Mouse (Mus musculus) forebrain, embryonic 12.5 days (tissue): ENCODE data around the gene Rap1gds1. TPM values are rescaled to one million over a fixed set of nuclear protein-coding genes. Genes with fewer than 3 reads are reported as not detected.

Source experiments
- ATAC-seq: fragments of 200-750 bp; cut with Nextera tagmentation; 2 replicates; pipeline ENCODE4 v1.8.0; 2017; ENCODE audit warnings: moderate TSS enrichment; ENCODE audit not compliant: low FRiP score
- H3K27ac ChIP-seq: fragments of 300-500 bp; sonication (generic); 2 replicates; pipeline ENCODE4 v1.5.1; 2016; ENCODE audit warnings: mild to moderate bottlenecking
- H3K27me3 ChIP-seq: fragments of 300-500 bp; sonication (generic); 2 replicates; pipeline ENCODE4 v1.6.1; 2016; ENCODE audit warnings: mild to moderate bottlenecking
- H3K36me3 ChIP-seq: fragments of 300-500 bp; sonication (generic); replicated peaks from 2 replicates; pipeline ENCODE4 v1.6.1; 2016; ENCODE audit warnings: mild to moderate bottlenecking
- H3K4me1 ChIP-seq: fragments of 300-500 bp; sonication (generic); 2 replicates; pipeline ENCODE4 v1.6.1; 2016
- H3K4me2 ChIP-seq: fragments of 300-500 bp; sonication (generic); 2 replicates; pipeline ENCODE4 v1.6.1; 2016; ENCODE audit warnings: mild to moderate bottlenecking, moderate library complexity
- H3K4me3 ChIP-seq: fragments of 300-500 bp; sonication (generic); replicated peaks from 2 replicates; pipeline ENCODE4 v1.5.1; 2016; ENCODE audit warnings: mild to moderate bottlenecking
- H3K9ac ChIP-seq: fragments of 300-500 bp; sonication (generic); 2 replicates; pipeline ENCODE4 v1.6.1; 2016; ENCODE audit warnings: mild to moderate bottlenecking
- H3K9me3 ChIP-seq: fragments of 300-500 bp; sonication (generic); 2 replicates; pipeline ENCODE4 v1.6.1; 2016
- WGBS: fragments of 180-500 bp; shearing (Covaris S2); methylation state at CpG from one replicate; pipeline ENCODE4 v1.1.7; 2016; 5-methylcytosine and 5-hydroxymethylcytosine counted together
- polyA plus RNA-seq: library from polyadenylated mRNA; unstranded; fragments of >200 nt; fragmentation: Nextera tagmentation; extraction: Ambion mirVana; gene quantifications from 2 replicates; pipeline ENCODE4 v1.2.1, GENCODE M21; 2016

The Rap1gds1 gene
- polyA plus RNA-seq, 1 experiment from 2014 or later = 59.1 TPM

DNA sequence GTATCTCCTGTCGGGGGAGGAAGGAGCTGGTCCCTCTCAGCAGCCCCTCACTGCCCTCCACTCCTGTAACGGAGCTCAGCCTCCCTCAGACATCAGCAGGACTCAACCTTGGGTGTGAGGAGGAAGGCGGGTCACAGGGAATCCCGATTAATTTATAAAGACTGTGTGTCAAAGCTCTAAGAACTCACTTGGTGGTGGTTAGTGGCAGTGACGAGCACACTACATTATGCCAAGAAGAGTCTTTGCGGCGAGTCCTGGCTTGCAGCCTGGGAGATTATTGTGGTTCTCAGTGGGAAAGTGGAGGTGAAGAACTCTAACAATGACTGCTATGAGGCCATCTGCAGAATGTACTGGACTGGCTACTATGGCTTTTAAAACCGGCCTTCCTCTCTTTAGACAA, 148.8 kb downstream of the Rap1gds1 start:
- no peak overlapping the region for H3K4me2 ChIP-seq
- no peaks in the 10 kb centered on the region for H3K9me3 ChIP-seq
- H3K36me3 ChIP-seq = peaks cover 27% of the 10 kb centered on the region
- ATAC-seq = no peak
- 86% methylated on average over 8 of the region's 8 CpGs for WGBS
- no peaks in the 10 kb centered on the region for H3K27me3 ChIP-seq
- H3K4me3 ChIP-seq = no peak overlapping the region
- no peak overlapping the region for H3K9ac ChIP-seq
- no peaks in the 10 kb centered on the region for H3K4me1 ChIP-seq
- no peak overlapping the region for H3K27ac ChIP-seq

GRCm38 (mm10) chr3:138918241-138918640, 156.8 kb downstream of the Rap1gds1 start:
- WGBS = 95% methylated on average over 4 of the region's 4 CpGs
- no peaks in the 10 kb centered on the region for H3K27me3 ChIP-seq
- H3K27ac ChIP-seq = no peak overlapping the region
- no peaks in the 10 kb centered on the region for H3K9me3 ChIP-seq
- H3K9ac ChIP-seq = no peak overlapping the region
- H3K4me2 ChIP-seq = no peak overlapping the region
- no peak overlapping the region for H3K4me3 ChIP-seq
- H3K4me1 ChIP-seq = no peaks in the 10 kb centered on the region
- no peaks in the 10 kb centered on the region for H3K36me3 ChIP-seq
- no peak for ATAC-seq

DNA sequence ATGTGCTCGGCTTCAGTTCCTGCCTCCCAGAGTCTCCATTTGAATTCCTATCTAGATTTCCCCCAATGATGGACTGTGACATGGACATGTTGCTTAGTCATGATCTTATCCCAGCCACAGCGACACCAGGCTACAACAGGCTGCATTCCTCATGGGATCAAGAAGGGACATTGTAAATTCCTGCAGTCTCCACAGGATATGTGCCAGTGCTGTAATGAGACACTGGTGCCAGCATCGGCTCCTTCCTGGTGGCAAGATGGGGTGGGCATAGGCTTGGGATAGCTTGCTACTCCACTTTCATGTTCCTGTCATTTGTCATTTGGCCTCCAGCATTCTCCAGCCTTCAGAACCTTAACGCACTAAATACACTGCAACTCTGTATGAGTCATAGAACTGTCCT, 158.0 kb downstream of the Rap1gds1 start:
- no peaks in the 10 kb centered on the region for H3K36me3 ChIP-seq
- no peaks in the 10 kb centered on the region for H3K27me3 ChIP-seq
- no peaks in the 10 kb centered on the region for H3K4me1 ChIP-seq
- H3K27ac ChIP-seq = no peak overlapping the region
- no peaks in the 10 kb centered on the region for H3K9me3 ChIP-seq
- no peak overlapping the region for H3K4me2 ChIP-seq
- ATAC-seq = no peak
- no peak overlapping the region for H3K9ac ChIP-seq
- H3K4me3 ChIP-seq = no peak overlapping the region
- 88% methylated on average over 4 of the region's 4 CpGs for WGBS

DNA sequence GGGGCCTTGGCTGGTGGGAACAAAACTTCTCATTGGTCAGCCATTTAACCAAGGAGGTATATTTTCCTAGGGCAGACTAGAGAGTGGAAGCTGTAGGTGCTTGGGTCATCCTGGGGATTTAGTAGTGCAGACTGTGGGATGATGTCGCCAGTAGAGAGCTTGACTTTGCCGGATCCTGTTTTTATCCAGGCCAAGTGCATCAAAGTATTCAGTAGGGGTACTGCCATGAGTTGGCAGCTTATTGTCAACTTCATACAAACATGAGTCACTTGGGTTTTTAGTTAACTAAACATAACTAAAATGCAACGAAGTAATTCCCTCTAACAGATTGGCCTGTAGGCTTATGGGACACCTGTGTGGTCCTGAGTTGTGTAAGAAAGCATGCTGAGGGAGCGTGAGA, 158.4 kb downstream of the Rap1gds1 start:
- no peaks in the 10 kb centered on the region for H3K9me3 ChIP-seq
- H3K4me2 ChIP-seq = no peak overlapping the region
- H3K9ac ChIP-seq = no peak overlapping the region
- no peak for ATAC-seq
- H3K27ac ChIP-seq = no peak overlapping the region
- no peak overlapping the region for H3K4me3 ChIP-seq
- H3K27me3 ChIP-seq = no peaks in the 10 kb centered on the region
- no peaks in the 10 kb centered on the region for H3K36me3 ChIP-seq
- H3K4me1 ChIP-seq = no peaks in the 10 kb centered on the region
- WGBS = 91% methylated on average over 4 of the region's 4 CpGs

DNA sequence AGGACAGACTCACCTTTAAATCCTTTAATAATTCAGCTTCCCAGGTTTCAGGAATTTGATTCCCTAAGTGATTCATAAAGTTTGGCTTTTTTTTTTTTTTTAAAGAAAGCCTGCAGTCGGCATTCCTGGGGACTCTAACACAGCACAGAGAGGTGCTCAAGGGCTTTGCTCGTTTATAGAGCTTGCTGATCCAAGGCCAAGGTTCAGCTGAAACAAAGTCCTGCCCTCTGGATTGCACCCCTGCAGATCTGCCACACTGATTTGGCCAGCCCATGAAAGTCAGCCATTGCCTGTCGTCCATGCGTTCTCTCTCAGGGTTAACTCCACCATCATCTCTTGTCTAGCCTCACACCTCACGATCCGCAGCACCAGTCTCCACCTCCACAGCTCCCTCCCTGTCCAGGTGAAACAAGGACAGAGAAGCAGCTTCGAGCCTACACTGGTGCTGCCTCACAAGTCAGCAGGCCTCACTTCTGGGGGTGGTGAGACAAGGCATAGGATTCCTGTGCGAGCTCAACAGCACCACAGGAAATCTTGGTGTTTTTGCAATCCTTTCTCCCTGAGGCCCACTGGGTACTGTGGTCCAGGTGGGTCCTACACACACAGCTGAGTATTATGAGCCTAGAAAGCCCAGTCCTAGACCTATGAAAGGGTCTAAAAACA, 160.2 kb downstream of the Rap1gds1 start:
- Histone ChIP-seq H3K4me1 (no peaks in the 10 kb centered on the region), H3K9me3 (no peaks in the 10 kb centered on the region), H3K4me3 (no peak overlapping the region), H3K4me2 (no peak overlapping the region), H3K9ac (no peak overlapping the region), H3K27ac (no peak overlapping the region), H3K27me3 (no peaks in the 10 kb centered on the region), H3K36me3 (no peaks in the 10 kb centered on the region)
- WGBS = 65% methylated on average over 8 of the region's 8 CpGs
- no peak for ATAC-seq

DNA sequence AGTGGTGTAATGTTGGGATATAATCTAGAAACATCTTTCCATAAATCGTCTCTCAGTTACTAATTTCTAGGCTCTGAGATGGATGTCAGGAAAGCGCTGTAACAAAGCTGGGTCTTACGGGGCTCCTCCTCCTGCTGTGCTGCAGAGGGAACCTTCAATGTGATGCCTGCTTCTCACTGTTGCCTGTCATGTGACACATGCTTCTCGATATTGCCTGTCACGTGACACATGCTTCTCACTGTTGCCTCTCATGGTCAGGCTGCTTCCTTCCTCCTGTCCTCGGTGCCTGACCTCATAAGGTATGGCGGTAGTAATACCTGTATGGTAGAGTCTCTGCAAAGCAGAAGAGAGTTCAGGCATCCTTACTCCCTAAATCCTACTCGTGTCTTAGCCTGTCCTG, 162.5 kb downstream of the Rap1gds1 start:
- Histone ChIP-seq H3K9me3 (no peaks in the 10 kb centered on the region), H3K27ac (no peak overlapping the region), H3K27me3 (no peaks in the 10 kb centered on the region), H3K36me3 (no peaks in the 10 kb centered on the region), H3K4me1 (no peaks in the 10 kb centered on the region), H3K4me3 (no peak overlapping the region), H3K9ac (no peak overlapping the region), H3K4me2 (no peak overlapping the region)
- WGBS = 83% methylated on average over 8 of the region's 8 CpGs
- ATAC-seq = no peak

DNA sequence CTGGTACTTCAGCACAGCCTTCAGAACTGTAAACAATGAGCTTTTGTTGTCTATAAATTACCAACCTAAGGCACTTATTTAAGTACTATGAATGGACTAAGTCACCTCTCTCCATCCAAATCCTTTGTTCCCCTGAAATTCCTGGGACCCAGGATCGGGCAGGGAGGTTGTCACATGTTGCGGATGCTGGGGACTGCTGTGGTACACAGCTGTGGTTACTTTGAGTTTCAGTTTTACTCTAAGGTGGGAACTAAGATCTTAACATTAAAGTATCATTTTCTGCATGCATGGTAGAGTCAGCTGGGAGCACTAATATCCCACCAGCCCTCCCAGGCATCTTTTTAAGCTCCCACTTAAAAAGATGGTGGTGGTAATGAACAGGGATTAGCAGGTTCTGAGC, 165.7 kb downstream of the Rap1gds1 start:
- Histone ChIP-seq H3K4me2 (no peak overlapping the region), H3K9ac (no peak overlapping the region), H3K9me3 (no peaks in the 10 kb centered on the region), H3K4me3 (no peak overlapping the region), H3K27me3 (no peaks in the 10 kb centered on the region), H3K36me3 (0 out of 2 replicates have a peak, but pooled peaks cover 3% of the 10 kb centered on the region), H3K4me1 (peaks cover 6% of the 10 kb centered on the region), H3K27ac (no peak overlapping the region)
- ATAC-seq = no peak
- WGBS = 66% methylated on average over 2 of the region's 2 CpGs

DNA sequence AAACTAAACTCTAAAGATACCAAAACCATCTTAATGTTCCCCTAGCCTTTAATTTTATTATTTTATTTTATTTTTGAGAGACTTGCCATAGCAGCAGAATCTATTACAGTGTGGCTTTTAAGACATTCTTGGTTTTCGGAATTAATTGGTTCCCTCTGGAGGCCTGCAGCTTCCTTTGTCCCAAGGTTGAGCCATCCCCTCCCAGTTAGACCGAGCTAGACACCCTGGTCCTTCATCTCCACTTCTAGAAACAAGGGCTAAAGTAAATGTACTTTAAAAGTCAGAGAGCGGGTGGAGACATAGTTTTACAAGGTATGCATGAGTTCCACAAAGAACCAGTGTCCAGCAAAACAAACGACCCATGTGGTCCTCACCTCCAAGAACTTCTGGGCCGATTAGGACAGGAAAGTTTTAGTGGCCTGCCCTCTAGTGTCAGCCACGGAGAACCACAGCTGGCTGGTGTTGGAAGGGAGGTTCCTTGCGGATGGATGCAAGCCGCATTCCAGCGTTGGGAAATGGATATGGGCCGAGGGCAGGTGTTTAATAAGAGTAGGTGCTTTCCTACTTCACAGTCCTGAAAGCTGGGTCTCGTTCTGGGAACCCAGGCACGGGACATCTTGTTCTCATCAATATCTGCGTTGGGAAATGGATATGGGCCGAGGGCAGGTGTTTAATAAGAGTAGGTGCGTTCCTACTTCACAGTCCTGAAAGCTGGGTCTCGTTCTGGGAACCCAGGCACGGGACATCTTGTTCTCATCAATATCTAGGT, 168.7 kb downstream of the Rap1gds1 start:
- no peak overlapping the region for H3K9ac ChIP-seq
- H3K4me1 ChIP-seq = peaks cover 6% of the 10 kb centered on the region
- peak; percentile 73 for ATAC-seq
- no peak overlapping the region for H3K4me3 ChIP-seq
- peaks cover 16% of the 10 kb centered on the region for H3K36me3 ChIP-seq
- H3K27ac ChIP-seq = no peak overlapping the region
- H3K27me3 ChIP-seq = no peaks in the 10 kb centered on the region
- WGBS = 30% methylated on average over 17 of the region's 17 CpGs
- no peak overlapping the region for H3K4me2 ChIP-seq
- H3K9me3 ChIP-seq = no peaks in the 10 kb centered on the region

GRCm38 (mm10) chr3:138905678-138906077, 169.3 kb downstream of the Rap1gds1 start:
- H3K9ac ChIP-seq = no peak overlapping the region
- H3K4me3 ChIP-seq = no peak overlapping the region
- ATAC-seq = no peak
- H3K36me3 ChIP-seq = peaks cover 22% of the 10 kb centered on the region
- H3K4me1 ChIP-seq = peaks cover 6% of the 10 kb centered on the region
- no peak overlapping the region for H3K27ac ChIP-seq
- H3K27me3 ChIP-seq = no peaks in the 10 kb centered on the region
- no peaks in the 10 kb centered on the region for H3K9me3 ChIP-seq
- no peak overlapping the region for H3K4me2 ChIP-seq
- WGBS = 34% methylated on average over 7 of the region's 7 CpGs

DNA sequence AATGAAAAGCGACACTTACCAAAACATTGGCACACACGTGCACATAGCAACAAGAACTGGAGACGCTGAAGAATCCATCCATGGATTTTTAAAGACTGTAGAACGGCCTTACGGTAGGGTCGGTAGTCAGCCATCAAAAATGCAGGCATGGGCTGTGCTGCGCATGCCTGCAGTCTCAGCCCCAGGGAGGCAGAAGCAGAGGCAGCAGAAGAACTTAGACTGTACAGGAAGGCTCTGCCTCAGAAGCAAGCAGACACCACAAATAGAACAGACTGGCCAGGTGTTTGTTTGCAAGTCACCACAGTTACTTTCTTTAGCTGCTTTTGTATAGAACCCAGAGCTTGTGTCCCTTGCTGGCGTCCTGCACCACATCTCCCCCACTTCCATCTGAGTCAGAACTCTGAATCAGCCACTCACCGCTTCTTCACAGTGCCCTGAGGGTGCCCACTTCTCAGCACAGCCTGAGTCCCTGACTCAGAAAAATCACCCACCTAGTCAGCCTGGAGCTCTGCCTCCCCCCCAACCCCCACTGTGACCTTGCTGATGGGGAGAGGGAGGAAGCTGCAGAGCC, 174.3 kb downstream of the Rap1gds1 start:
- Histone ChIP-seq H3K4me3 (no peak overlapping the region), H3K4me1 (peaks cover 3% of the 10 kb centered on the region), H3K4me2 (no peak overlapping the region), H3K36me3 (peaks cover 52% of the 10 kb centered on the region), H3K27ac (no peak overlapping the region), H3K9ac (no peak overlapping the region), H3K27me3 (no peaks in the 10 kb centered on the region), H3K9me3 (no peaks in the 10 kb centered on the region)
- ATAC-seq = no peak
- 89% methylated on average over 9 of the region's 9 CpGs for WGBS

- Histone ChIP-seq H3K4me2 (no peak overlapping the region), H3K9me3 (no peaks in the 10 kb centered on the region), H3K27me3 (no peaks in the 10 kb centered on the region), H3K9ac (no peak overlapping the region), H3K27ac (no peak overlapping the region), H3K4me3 (no peak overlapping the region), H3K36me3 (peaks cover 49% of the 10 kb centered on the region), H3K4me1 (peaks cover 14% of the 10 kb centered on the region)
- 96% methylated on average over 8 of the region's 8 CpGs for WGBS
- ATAC-seq = no peak
Observed at GRCm38 (mm10) chr3:138898055-138898454, 176.9 kb downstream of the Rap1gds1 start.

GRCm38 (mm10) chr3:138897500-138897899, 177.5 kb downstream of the Rap1gds1 start:
- 83% methylated on average over 11 of the region's 11 CpGs for WGBS
- Histone ChIP-seq H3K36me3 (peaks cover 44% of the 10 kb centered on the region), H3K9me3 (no peaks in the 10 kb centered on the region), H3K4me3 (no peak overlapping the region), H3K9ac (no peak overlapping the region), H3K27me3 (no peaks in the 10 kb centered on the region), H3K4me2 (no peak overlapping the region), H3K4me1 (peaks cover 14% of the 10 kb centered on the region), H3K27ac (no peak overlapping the region)
- ATAC-seq = no peak
